Mouse (Mus musculus) liver, embryonic 12.5 days (tissue): Measurements from ENCODE around the gene Ccl27a. TPM values are rescaled to one million over a fixed set of nuclear protein-coding genes. Genes with fewer than 3 reads are reported as not detected.

Experiments
- ATAC-seq: fragments of 200-750 bp; cut with Nextera tagmentation; 2 replicates; pipeline ENCODE4 v1.8.0; 2017; ENCODE audit warnings: moderate number of reproducible peaks, mild to moderate bottlenecking, moderate library complexity
- H3K27ac ChIP-seq: fragments of 300-500 bp; sonication (generic); 2 replicates; pipeline ENCODE4 v1.5.1; 2016; ENCODE audit warnings: mild to moderate bottlenecking
- H3K27me3 ChIP-seq: fragments of 300-500 bp; sonication (generic); replicated peaks from 2 replicates; pipeline ENCODE4 v1.6.1; 2016; ENCODE audit warnings: mild to moderate bottlenecking, moderate library complexity
- H3K36me3 ChIP-seq: fragments of 300-500 bp; sonication (generic); 2 replicates; pipeline ENCODE4 v1.6.1; 2016; ENCODE audit warnings: mild to moderate bottlenecking, moderate library complexity
- H3K4me1 ChIP-seq: fragments of 300-500 bp; sonication (generic); 2 replicates; pipeline ENCODE4 v1.6.1; 2016
- H3K4me2 ChIP-seq: fragments of 300-500 bp; sonication (generic); 2 replicates; pipeline ENCODE4 v1.6.1; 2016; ENCODE audit warnings: mild to moderate bottlenecking, moderate library complexity
- H3K4me3 ChIP-seq: fragments of 300-500 bp; sonication (generic); 2 replicates; pipeline ENCODE4 v1.5.1; 2016; ENCODE audit warnings: mild to moderate bottlenecking, moderate library complexity
- H3K9ac ChIP-seq: fragments of 300-500 bp; sonication (generic); 2 replicates; pipeline ENCODE4 v1.6.1; 2016; ENCODE audit warnings: mild to moderate bottlenecking, moderate library complexity
- H3K9me3 ChIP-seq: fragments of 300-500 bp; sonication (generic); replicated peaks from 2 replicates; pipeline ENCODE4 v1.6.1; 2016; ENCODE audit warnings: mild to moderate bottlenecking, moderate library complexity
- WGBS: fragments of 180-500 bp; shearing (Covaris S2); methylation state at CpG from one replicate; pipeline ENCODE4 v1.1.7; 2016; ENCODE audit not compliant: insufficient replicate concordance; 5-methylcytosine and 5-hydroxymethylcytosine counted together
- polyA plus RNA-seq: library from polyadenylated mRNA; unstranded; fragments of >200 nt; fragmentation: Nextera tagmentation; extraction: Ambion mirVana; gene quantifications from 2 replicates; pipeline ENCODE4 v1.2.1, GENCODE M21; 2016

Gene Ccl27a
- polyA plus RNA-seq, 1 experiment from 2014 or later = 9.8 TPM

DNA sequence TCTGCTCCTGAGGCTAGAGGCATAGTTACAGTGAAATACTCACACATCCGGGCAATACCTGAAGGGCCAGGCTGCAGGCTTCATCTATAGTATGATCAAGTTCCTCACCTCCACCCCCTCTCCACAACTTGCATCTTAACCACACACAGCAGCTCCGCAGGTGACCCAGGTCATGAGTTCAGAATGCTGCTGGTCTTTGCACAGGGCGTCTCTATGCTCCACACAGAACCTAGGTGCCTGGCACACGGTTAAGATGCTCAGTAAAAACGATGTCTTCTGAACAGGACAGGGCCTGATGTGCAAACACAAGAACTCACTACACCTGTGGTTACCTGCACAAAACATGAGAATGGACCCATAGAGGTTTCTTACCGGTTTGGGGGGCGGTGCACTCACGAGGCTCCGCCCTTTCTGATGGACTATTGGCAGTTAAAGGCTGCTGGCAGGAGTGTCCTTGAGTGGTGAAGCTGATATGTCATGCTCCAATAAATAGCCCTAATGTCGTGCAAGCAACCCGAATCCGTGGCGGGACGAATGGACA is 19.2 kb downstream of the Ccl27a start, which contains the start of gene Galt:
Gene Galt (plus strand): TSS at position 432 of the 541 bp plus-strand sequence.
- Histone ChIP-seq H3K4me2 (peak within 1 kb of the TSS; percentile 90), H3K4me1 (peaks cover 22% of the 10 kb centered on the region), H3K27me3 (no peaks in the 10 kb centered on the region; the same call in none of the 2 replicates), H3K9ac (peak within 1 kb of the TSS; percentile 80), H3K27ac (peak within 1 kb of the TSS; percentile 87), H3K9me3 (no peaks in the 10 kb centered on the region), H3K4me3 (peak within 1 kb of the TSS; percentile 72), H3K36me3 (peaks cover 23% of the 10 kb centered on the region)
- peak; percentile 73 for ATAC-seq
- WGBS = 15% methylated on average over 14 of the region's 14 CpGs

DNA sequence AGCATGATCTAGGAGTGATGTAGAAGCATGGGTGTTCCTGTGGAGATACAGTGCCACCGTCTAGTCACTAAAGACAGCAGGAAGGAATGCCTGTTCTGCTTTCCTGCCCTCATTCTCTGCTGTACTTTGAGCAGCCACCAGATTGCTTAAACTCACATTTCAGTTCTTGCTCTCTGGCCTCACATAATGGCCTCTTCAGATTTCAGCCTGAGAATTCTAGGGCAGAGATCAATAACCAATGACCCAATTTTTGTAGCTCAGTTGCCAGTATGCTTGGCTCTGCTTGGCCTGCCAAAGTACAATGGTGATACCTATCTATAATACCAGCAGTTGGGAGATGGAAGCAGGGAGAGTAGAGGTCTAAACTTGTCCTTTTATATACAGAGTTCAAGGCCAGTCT is 29.0 kb downstream of the Ccl27a start:
- H3K27me3 ChIP-seq = no peaks in the 10 kb centered on the region
- no peaks in the 10 kb centered on the region for H3K36me3 ChIP-seq
- WGBS = 69% methylated on average over 1 of the region's 1 CpGs

DNA sequence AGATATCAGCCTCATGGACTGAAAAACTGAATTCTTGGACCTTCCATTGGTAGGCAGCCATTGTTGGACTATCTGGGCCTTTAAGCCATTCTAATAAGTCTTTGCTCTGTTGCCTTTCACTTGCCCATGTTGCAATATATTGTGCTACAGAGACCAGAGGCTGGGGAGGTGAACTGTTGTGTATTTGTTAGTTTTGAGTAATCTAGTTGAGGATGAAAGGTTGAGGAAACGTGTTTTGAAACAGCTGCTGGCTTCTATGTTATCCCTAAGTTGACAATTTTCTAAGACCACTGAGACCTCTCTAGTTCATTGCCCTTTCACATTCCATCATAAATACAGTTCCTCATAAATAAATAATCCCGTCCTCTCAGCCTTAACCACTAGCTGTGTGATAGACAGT is 29.9 kb downstream of the Ccl27a start:
- ATAC-seq = no peak
- 56% methylated on average over 2 of the region's 2 CpGs for WGBS
- Histone ChIP-seq H3K27me3 (no peaks in the 10 kb centered on the region), H3K9ac (no peak overlapping the region), H3K4me2 (no peak overlapping the region), H3K27ac (no peak overlapping the region), H3K4me1 (peaks cover 26% of the 10 kb centered on the region), H3K36me3 (peaks cover 7% of the 10 kb centered on the region), H3K4me3 (no peak overlapping the region), H3K9me3 (peaks cover 13% of the 10 kb centered on the region)

More for the DNA sequence above, 29.0 kb downstream of the Ccl27a start:
- Histone ChIP-seq H3K4me2 (no peak overlapping the region), H3K9me3 (peaks cover 13% of the 10 kb centered on the region), H3K4me1 (peaks cover 17% of the 10 kb centered on the region), H3K4me3 (no peak overlapping the region), H3K27ac (no peak overlapping the region), H3K9ac (no peak overlapping the region)
- ATAC-seq = no peak

DNA sequence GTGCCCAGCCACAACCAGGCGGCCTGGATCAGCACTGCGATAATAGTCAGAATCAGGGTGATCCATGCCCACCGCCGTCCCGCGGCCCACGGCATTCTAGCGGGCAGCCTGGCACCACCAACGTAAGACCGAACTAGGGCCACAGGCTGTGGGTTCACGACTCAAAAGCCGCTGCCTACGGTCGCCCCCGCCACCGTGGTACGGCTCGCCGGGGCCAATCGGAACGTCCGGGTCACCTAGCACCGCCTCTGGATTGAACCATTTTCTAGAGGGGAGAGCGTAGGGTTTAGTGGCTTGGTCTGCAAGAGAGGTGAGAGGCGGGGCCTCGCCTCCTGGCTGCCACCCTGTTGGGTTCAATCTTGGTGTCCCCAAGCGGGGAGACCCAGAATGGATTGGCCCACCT is 32.9 kb downstream of the Ccl27a start:
- 2% methylated on average over 27 of the region's 27 CpGs for WGBS
- Histone ChIP-seq H3K9me3 (peaks cover 4% of the 10 kb centered on the region), H3K4me1 (peaks cover 42% of the 10 kb centered on the region), H3K4me2 (peak overlapping the region; percentile 83), H3K27ac (peak overlapping the region; percentile 70), H3K36me3 (peaks cover 17% of the 10 kb centered on the region), H3K4me3 (peak overlapping the region; percentile 68), H3K27me3 (no peaks in the 10 kb centered on the region), H3K9ac (peak overlapping the region; percentile 71)
- ATAC-seq = peak; percentile 94

DNA sequence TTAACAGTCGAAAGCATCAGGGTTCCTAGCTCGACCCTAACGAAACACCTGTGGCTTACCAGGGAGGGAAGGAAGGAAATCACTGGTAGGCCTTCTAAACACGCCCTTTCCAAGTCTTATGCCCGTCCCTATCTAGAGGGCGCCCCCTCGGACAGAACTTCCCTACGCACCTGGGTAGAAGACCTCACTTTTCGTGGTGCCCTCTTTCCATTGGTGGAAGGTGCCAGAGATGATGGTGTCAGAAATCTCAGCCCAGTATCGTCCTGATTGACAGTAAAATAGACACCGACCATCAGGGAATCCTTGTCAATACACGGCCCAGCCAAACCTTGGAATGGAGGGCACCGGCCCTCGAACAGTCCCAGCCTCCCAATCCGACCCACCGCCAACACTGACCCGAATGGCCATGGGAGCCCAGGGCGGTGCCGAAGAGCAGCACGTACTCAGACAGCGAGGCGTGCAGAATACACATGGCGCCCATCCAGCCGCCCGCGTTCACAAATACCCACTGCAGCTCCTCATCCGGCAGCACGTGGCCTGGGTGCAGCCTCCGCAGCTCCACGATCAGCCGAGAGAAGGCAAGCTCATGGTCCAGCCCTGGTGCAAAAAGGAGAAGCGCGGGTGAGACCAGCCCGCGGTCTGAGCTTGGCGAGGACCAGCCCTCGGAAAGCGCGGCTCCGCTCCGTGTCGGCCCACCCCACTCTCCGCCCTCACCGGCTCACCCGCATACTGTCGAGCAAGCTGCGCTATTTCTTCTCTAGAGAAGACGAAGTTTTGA is 33.5 kb downstream of the Ccl27a start:
- Histone ChIP-seq H3K9ac (peak overlapping the region; percentile 71), H3K4me1 (peaks cover 42% of the 10 kb centered on the region), H3K36me3 (peaks cover 17% of the 10 kb centered on the region), H3K4me2 (peak overlapping the region; percentile 83), H3K27me3 (no peaks in the 10 kb centered on the region), H3K4me3 (peak overlapping the region; percentile 68), H3K27ac (peak overlapping the region; percentile 70), H3K9me3 (no peaks in the 10 kb centered on the region)
- ATAC-seq = peak; percentile 84
- under 1% methylated on average over 48 of the region's 48 CpGs for WGBS

DNA sequence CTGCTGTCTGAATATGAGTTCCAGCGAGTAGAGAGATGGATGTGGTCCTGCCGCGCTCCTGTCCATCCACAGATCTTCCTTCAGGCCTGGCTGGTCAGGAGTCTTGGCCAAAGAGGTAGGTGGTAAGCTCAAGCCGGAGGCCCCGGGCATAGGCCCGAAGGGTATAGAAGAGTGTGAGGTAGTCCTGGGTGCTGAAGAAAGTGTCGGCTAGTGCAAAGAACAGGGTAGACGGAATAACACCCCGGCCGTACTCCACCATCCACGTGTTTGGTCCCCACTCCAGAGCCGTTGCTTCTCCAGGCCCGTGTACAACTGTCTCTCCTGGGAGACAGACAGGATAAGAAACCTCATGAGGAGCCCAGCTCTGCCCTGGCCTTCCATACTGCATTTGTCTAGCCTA is 34.8 kb downstream of the Ccl27a start:
- no peak for ATAC-seq
- H3K4me3 ChIP-seq = 0 out of 2 replicates have a peak overlapping the region, but pooled peaks have one; percentile 68
- no peak overlapping the region for H3K27ac ChIP-seq
- WGBS = 89% methylated on average over 13 of the region's 13 CpGs
- peaks cover 17% of the 10 kb centered on the region for H3K36me3 ChIP-seq
- H3K9ac ChIP-seq = no peak overlapping the region
- peak overlapping the region; percentile 83; the same call in 1 of the 2 replicates for H3K4me2 ChIP-seq
- H3K4me1 ChIP-seq = peaks cover 42% of the 10 kb centered on the region
- H3K9me3 ChIP-seq = no peaks in the 10 kb centered on the region
- peaks cover 8% of the 10 kb centered on the region for H3K27me3 ChIP-seq

DNA sequence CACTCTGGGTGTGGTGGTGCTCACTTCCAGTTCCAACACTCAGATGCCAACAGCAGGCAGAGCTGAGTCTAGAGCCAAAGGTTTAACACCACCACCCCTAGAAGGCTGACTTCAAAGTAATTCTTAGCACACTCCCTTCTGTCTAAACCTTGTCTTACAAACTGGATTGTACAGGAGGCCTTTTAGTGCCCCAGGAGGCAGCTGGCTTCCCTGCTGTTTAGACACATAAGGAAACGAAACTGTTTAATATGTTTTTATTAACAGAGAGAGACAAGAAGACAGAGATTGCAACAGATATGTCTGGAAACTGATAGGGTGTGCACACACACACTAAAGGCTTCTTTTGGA is 35.8 kb downstream of the Ccl27a start:
- Histone ChIP-seq H3K36me3 (peaks cover 17% of the 10 kb centered on the region), H3K27ac (no peak overlapping the region), H3K4me1 (peaks cover 42% of the 10 kb centered on the region), H3K9me3 (no peaks in the 10 kb centered on the region), H3K4me2 (no peak overlapping the region), H3K27me3 (peaks cover 18% of the 10 kb centered on the region), H3K9ac (no peak overlapping the region), H3K4me3 (no peak overlapping the region)
- WGBS = 80% methylated on average over 1 of the region's 1 CpGs
- ATAC-seq = no peak

DNA sequence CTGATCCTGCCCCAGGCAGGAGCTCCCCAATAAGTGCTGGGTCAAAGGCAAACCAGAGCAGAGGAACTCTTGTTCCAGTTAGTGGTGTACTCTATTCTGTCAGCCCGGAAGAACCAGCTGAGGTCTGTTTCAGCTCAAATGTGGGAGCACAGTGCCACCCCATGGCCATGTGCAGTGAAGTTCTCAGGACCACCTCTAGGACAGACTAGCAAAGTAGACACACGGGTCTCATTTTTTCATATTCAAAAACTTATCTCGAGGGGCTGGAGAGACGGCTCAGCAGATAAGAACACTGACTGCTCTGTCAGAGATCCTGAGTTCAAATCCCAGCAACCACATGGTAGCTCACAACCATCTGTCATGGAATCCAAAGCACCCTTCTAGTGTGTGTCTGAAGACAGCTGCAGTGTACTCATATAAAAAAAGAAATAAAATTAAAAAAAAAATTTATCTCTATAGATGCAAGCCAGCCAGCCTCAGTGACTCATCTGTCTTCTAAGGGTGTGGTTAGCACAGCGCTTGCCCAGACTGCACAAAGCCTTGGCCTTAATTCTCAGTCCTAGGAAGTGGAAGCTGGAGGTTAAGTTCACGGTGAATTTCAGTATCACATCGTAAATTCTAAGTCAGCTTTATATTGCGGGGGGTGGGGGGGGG is 36.3 kb downstream of the Ccl27a start:
- Histone ChIP-seq H3K4me2 (no peak overlapping the region), H3K4me1 (peaks cover 42% of the 10 kb centered on the region), H3K9me3 (no peaks in the 10 kb centered on the region), H3K27ac (no peak overlapping the region), H3K9ac (no peak overlapping the region), H3K27me3 (peaks cover 23% of the 10 kb centered on the region), H3K36me3 (peaks cover 17% of the 10 kb centered on the region), H3K4me3 (no peak overlapping the region)
- 38% methylated on average over 8 of the region's 8 CpGs for WGBS
- ATAC-seq = no peak

DNA sequence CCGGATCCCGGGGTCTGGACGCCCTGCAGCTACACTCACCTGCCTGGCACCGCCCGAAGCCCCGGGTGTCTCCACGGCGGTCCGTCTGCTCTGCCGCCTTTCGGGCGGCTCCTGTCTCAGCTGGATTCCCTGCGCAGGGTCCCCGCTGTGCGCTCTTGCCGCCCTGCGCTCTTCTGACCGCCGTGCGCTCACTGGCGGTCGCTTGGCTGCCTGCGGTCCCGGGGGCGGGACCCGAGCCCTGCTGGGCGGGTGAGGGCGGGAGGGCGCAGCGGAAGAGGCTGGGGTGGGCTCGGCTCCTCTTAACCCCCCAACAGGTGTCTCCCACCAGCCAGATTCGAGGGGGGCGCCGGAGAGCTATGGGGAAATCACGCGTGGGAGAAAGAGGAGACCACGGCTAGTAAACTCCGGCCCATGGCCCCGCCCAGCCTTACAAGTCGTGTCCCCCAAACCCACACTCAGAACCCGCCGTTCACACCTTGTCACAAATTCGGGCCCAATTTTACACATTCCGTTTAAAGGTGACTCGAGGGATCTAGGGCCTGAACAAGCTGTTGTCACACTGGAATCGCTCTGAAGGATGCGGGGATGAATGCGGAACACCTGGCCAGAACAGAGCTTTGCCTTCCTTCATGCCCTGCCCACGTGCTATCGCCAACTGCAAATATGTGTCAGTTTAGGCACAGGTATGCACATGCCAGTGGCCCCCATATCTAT is 42.8 kb downstream of the Ccl27a start, which contains the start of gene Arid3c:
Gene Arid3c (minus strand): TSS at position 91 of the 714 bp plus-strand sequence.
- WGBS = 2% methylated on average over 50 of the region's 50 CpGs
- Histone ChIP-seq H3K4me3 (peak within 1 kb of the TSS; percentile 34), H3K9ac (peak within 1 kb of the TSS; percentile 31; the same call in 1 of the 2 replicates), H3K9me3 (no peaks in the 10 kb centered on the region), H3K36me3 (no peaks in the 10 kb centered on the region), H3K27ac (no peak within 1 kb of the TSS), H3K4me2 (peak within 1 kb of the TSS; percentile 61), H3K4me1 (peaks cover 9% of the 10 kb centered on the region; the same call in 1 of the 2 replicates), H3K27me3 (peaks cover 85% of the 10 kb centered on the region)
- no peak for ATAC-seq

DNA sequence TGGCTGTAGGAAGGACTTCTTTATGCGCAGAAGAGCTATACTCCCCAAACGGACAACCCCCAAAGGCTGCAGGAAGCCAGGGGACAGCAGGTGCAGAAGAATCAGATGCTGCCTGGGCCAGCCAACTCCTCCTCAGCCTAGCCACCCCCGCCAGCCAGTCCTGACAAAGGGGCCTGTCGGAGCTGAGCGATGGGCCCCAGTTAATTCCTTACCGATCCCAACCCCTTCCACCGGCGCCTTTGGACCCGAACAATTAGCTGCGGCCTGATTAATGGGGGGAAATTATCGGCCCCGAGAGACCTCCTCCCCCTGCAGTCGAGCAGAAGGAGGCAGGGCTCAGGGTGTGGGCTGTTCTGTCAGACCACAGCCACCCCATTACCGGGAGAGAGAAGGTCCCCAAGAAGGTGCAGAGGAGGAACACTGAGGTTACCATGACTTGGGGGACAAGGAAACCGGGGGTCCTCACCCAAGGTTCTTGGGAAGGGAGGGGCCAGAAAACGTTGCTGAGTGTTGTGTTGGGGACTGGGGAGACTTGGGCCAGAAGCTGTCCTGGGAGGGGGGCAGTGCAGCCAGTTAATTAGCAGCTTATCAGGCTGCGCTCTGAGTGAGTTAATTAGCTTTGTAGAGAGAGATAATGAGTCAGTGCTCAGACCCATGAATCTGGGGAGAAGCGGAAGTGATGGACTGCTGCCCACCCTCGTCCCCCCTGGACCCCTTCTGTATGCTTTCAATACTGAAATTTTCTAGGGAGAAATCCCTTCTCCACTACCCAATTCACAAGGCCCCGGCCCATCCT is 47.0 kb downstream of the Ccl27a start:
- Histone ChIP-seq H3K9ac (no peak overlapping the region), H3K4me2 (no peak overlapping the region), H3K9me3 (no peaks in the 10 kb centered on the region), H3K36me3 (no peaks in the 10 kb centered on the region), H3K27me3 (peaks cover 85% of the 10 kb centered on the region), H3K4me3 (no peak overlapping the region), H3K4me1 (peaks cover 24% of the 10 kb centered on the region), H3K27ac (no peak overlapping the region)
- WGBS = 19% methylated on average over 20 of the region's 20 CpGs
- no peak for ATAC-seq

DNA sequence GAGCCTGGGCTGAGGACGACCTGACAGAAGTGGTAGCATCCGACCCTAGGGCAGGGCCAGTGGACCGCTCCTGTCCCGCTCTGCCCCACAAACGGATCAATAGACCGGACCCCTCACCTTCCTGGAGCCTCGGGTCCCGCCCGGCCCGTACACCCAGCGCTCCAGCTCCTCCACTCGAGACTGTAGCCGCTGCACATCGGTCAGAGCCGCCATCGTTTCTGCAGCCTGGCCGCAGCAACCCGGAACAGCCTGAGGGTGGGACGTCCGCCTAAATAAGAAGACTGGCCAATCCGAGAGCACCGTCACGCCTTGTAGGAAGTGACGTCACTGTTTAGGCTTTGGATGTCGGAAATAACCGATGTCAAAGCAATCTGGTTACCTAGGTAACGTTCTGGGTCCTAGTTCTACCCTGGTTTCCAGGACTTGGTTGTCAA is 51.1 kb downstream of the Ccl27a start, which contains the start of gene Dctn3:
Gene Dctn3 (minus strand): TSS at position 253 of the 434 bp plus-strand sequence.
- H3K36me3 ChIP-seq = peaks cover 26% of the 10 kb centered on the region
- peaks cover 46% of the 10 kb centered on the region for H3K27me3 ChIP-seq
- 0 out of 2 replicates have a peak within 1 kb of the TSS, but pooled peaks have one; percentile 48 for H3K27ac ChIP-seq
- peak within 1 kb of the TSS; percentile 87 for H3K4me3 ChIP-seq
- H3K4me1 ChIP-seq = peaks cover 28% of the 10 kb centered on the region
- peak within 1 kb of the TSS; percentile 83 for H3K9ac ChIP-seq
- no peaks in the 10 kb centered on the region for H3K9me3 ChIP-seq
- WGBS = under 1% methylated on average over 27 of the region's 27 CpGs
- ATAC-seq = peak; percentile 93
- H3K4me2 ChIP-seq = peak within 1 kb of the TSS; percentile 82
